Mouse (Mus musculus) liver, embryonic 12.5 days (tissue): Measurements from ENCODE around the gene Bcl2l1. TPM values are rescaled to one million over a fixed set of nuclear protein-coding genes. Genes with fewer than 3 reads are reported as not detected.

Source experiments
- ATAC-seq: fragments of 200-750 bp; cut with Nextera tagmentation; 2 replicates; pipeline ENCODE4 v1.8.0; 2017; ENCODE audit warnings: moderate number of reproducible peaks, mild to moderate bottlenecking, moderate library complexity
- H3K27ac ChIP-seq: fragments of 300-500 bp; sonication (generic); 2 replicates; pipeline ENCODE4 v1.5.1; 2016; ENCODE audit warnings: mild to moderate bottlenecking
- H3K27me3 ChIP-seq: fragments of 300-500 bp; sonication (generic); replicated peaks from 2 replicates; pipeline ENCODE4 v1.6.1; 2016; ENCODE audit warnings: mild to moderate bottlenecking, moderate library complexity
- H3K36me3 ChIP-seq: fragments of 300-500 bp; sonication (generic); 2 replicates; pipeline ENCODE4 v1.6.1; 2016; ENCODE audit warnings: mild to moderate bottlenecking, moderate library complexity
- H3K4me1 ChIP-seq: fragments of 300-500 bp; sonication (generic); 2 replicates; pipeline ENCODE4 v1.6.1; 2016
- H3K4me2 ChIP-seq: fragments of 300-500 bp; sonication (generic); 2 replicates; pipeline ENCODE4 v1.6.1; 2016; ENCODE audit warnings: mild to moderate bottlenecking, moderate library complexity
- H3K4me3 ChIP-seq: fragments of 300-500 bp; sonication (generic); 2 replicates; pipeline ENCODE4 v1.5.1; 2016; ENCODE audit warnings: mild to moderate bottlenecking, moderate library complexity
- H3K9ac ChIP-seq: fragments of 300-500 bp; sonication (generic); 2 replicates; pipeline ENCODE4 v1.6.1; 2016; ENCODE audit warnings: mild to moderate bottlenecking, moderate library complexity
- H3K9me3 ChIP-seq: fragments of 300-500 bp; sonication (generic); replicated peaks from 2 replicates; pipeline ENCODE4 v1.6.1; 2016; ENCODE audit warnings: mild to moderate bottlenecking, moderate library complexity
- WGBS: fragments of 180-500 bp; shearing (Covaris S2); methylation state at CpG from one replicate; pipeline ENCODE4 v1.1.7; 2016; ENCODE audit not compliant: insufficient replicate concordance; 5-methylcytosine and 5-hydroxymethylcytosine counted together
- polyA plus RNA-seq: library from polyadenylated mRNA; unstranded; fragments of >200 nt; fragmentation: Nextera tagmentation; extraction: Ambion mirVana; gene quantifications from 2 replicates; pipeline ENCODE4 v1.2.1, GENCODE M21; 2016

The Bcl2l1 gene
- polyA plus RNA-seq, 1 experiment from 2014 or later, result 127 TPM

DNA sequence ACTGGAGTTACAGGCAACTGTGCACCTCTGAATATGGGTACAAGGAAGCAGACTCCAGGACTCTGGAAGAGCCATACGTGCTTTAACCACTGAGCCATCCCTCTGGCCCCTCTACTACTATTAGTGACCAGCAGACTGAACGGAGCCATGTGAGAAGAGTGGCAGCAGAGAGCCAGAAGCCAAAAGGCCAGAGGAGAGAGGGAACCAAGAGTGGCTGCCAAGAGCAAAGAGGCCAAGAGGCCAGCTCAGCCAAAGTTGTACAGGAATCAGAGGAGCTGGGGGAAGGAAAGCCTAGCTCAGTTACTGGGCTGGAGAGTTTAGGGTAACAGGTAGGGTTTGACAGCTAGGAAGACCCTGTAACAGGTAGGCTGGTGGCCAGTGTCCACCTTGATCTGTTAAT, 7.7 kb upstream of the Bcl2l1 start:
- Histone ChIP-seq H3K9ac (no peak overlapping the region), H3K4me3 (no peak overlapping the region), H3K27me3 (no peaks in the 10 kb centered on the region), H3K27ac (no peak overlapping the region), H3K9me3 (no peaks in the 10 kb centered on the region), H3K4me2 (no peak overlapping the region), H3K4me1 (peaks cover 6% of the 10 kb centered on the region; the same call in 1 of the 2 replicates), H3K36me3 (no peaks in the 10 kb centered on the region)
- no peak for ATAC-seq
- WGBS, result 47% methylated on average over 2 of the region's 2 CpGs

- H3K4me3 ChIP-seq, result peak overlapping the region; percentile 77
- no peaks in the 10 kb centered on the region for H3K27me3 ChIP-seq
- 2% methylated on average over 31 of the region's 31 CpGs for WGBS
- peak overlapping the region; percentile 94 for H3K27ac ChIP-seq
- no peaks in the 10 kb centered on the region for H3K9me3 ChIP-seq
- peaks cover 62% of the 10 kb centered on the region for H3K4me1 ChIP-seq
- H3K9ac ChIP-seq, result peak overlapping the region; percentile 90
- peak overlapping the region; percentile 81 for H3K4me2 ChIP-seq
- ATAC-seq, result peak; percentile 77
- H3K36me3 ChIP-seq, result peaks cover 35% of the 10 kb centered on the region
These were observed 1.3 kb downstream of the Bcl2l1 start for GRCm38 (mm10) chr2:152830021-152830921.

DNA sequence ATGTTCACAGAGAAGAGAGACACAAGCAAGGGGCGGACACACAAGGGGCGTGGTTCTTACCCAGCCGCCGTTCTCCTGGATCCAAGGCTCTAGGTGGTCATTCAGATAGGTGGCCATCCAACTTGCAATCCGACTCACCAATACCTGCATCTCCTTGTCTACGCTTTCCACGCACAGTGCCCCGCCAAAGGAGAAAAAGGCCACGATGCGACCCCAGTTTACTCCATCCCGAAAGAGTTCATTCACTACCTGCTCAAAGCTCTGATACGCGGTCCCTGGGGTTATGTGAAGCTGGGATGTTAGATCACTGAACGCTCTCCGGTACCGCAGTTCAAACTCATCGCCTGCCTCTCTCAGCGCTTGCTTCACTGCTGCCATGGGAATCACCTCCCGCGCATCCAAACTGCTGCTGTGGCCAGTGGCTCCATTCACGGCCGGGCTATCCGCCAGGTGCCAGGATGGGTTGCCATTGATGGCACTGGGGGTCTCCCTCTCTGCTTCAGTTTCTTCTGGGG, 2.1 kb downstream of the Bcl2l1 start:
- WGBS, result 61% methylated on average over 23 of the region's 23 CpGs
- Histone ChIP-seq H3K4me1 (peaks cover 66% of the 10 kb centered on the region), H3K36me3 (peaks cover 38% of the 10 kb centered on the region)

DNA sequence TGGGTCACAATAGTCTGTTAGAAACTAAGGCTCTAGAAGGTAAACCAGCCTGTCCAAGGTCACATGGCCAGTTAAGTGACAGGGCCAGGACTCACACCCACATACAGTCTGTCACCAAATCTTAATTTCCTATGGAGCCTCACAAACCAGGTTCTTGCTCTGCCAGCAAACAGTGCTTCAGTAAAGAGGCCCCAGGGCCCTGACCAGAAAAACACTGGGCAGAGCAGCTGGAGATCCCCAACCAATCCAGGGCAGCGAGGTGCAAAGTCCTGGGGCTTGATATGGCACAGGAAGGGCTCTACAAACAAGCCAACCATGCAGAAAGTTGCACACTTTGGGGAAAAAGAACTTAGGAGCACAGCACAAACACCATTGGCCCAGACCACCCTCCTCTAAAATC, 3.0 kb downstream of the Bcl2l1 start:
- H3K36me3 ChIP-seq, result peaks cover 47% of the 10 kb centered on the region
- H3K9ac ChIP-seq, result peak overlapping the region; percentile 90
- peak overlapping the region; percentile 94 for H3K27ac ChIP-seq
- ATAC-seq, result no peak
- peaks cover 69% of the 10 kb centered on the region for H3K4me1 ChIP-seq
- H3K27me3 ChIP-seq, result no peaks in the 10 kb centered on the region
- H3K9me3 ChIP-seq, result no peaks in the 10 kb centered on the region
- peak overlapping the region; percentile 81 for H3K4me2 ChIP-seq
- 14% methylated on average over 1 of the region's 1 CpGs for WGBS
- peak overlapping the region; percentile 77 for H3K4me3 ChIP-seq

More for the DNA sequence above, 2.1 kb downstream of the Bcl2l1 start:
- no peaks in the 10 kb centered on the region for H3K27me3 ChIP-seq
- peak overlapping the region; percentile 81 for H3K4me2 ChIP-seq
- H3K4me3 ChIP-seq, result peak overlapping the region; percentile 77
- peak overlapping the region; percentile 94 for H3K27ac ChIP-seq
- no peaks in the 10 kb centered on the region for H3K9me3 ChIP-seq
- peak overlapping the region; percentile 90 for H3K9ac ChIP-seq
- no peak for ATAC-seq

- peak overlapping the region; percentile 90 for H3K9ac ChIP-seq
- H3K4me2 ChIP-seq, result peak overlapping the region; percentile 81
- peaks cover 49% of the 10 kb centered on the region for H3K36me3 ChIP-seq
- H3K4me3 ChIP-seq, result peak overlapping the region; percentile 77
- peaks cover 71% of the 10 kb centered on the region for H3K4me1 ChIP-seq
- 72% methylated on average over 4 of the region's 4 CpGs for WGBS
- ATAC-seq, result no peak
- H3K27me3 ChIP-seq, result no peaks in the 10 kb centered on the region
- H3K27ac ChIP-seq, result peak overlapping the region; percentile 94
- no peaks in the 10 kb centered on the region for H3K9me3 ChIP-seq
These were observed 3.5 kb downstream of the Bcl2l1 start for GRCm38 (mm10) chr2:152828011-152828370.

DNA sequence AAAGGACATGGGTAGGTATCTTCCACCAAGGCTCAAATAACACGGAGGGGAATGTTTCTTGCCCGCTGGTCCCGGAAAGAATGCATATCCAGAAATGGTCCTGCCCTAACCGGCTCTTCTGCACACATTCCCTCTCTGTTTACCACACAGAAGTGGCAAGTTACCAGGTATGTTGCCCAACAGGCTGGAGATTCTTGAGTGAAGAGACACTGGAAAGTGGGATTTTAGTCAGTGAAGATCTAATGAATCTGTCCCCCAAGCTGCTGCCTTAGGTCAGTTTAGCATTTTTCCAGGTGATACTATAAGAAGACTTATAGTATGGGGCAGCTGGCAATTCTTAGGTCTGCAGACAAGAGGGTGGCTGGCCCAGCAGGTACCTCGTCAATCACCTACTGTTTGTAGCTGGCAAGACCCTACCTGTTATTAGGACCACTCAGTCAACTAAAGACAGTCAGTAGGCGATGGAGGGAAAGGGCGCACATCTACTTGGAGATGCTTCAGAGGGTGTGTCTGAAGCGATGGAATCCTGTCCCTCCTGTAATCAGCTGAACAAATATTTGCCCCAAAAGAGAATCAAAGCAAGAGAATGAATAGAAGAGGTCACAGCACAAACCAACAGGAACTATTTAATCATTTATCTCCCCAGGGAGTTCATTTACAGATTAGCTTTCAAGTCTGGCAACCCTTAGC, 4.1 kb downstream of the Bcl2l1 start:
- Histone ChIP-seq H3K4me1 (peaks cover 76% of the 10 kb centered on the region), H3K4me3 (peak overlapping the region; percentile 77), H3K27me3 (no peaks in the 10 kb centered on the region), H3K4me2 (peak overlapping the region; percentile 81), H3K9ac (peak overlapping the region; percentile 90), H3K36me3 (peaks cover 53% of the 10 kb centered on the region), H3K9me3 (no peaks in the 10 kb centered on the region), H3K27ac (peak overlapping the region; percentile 94)
- no peak for ATAC-seq
- 75% methylated on average over 8 of the region's 8 CpGs for WGBS

DNA sequence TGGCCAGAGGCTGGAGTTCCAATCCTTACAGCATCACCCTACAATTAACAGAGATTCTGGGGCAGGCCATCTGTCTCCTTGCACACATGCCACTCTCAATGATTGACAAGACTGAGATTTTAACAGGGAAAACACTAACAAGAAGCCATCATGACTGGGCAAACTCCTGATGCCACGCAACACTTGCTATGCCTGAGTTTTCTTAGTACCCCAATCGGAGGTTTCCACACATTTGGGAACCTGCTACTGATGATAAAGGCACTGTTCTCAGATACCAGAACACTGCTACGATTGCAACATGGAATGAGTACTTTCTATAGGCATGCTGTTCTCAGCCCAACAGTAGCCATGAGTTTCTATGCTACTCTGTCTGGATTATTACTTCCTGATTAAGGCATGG, 5.0 kb downstream of the Bcl2l1 start:
- peak overlapping the region; percentile 90; the same call in 1 of the 2 replicates for H3K9ac ChIP-seq
- peak overlapping the region; percentile 94; the same call in 1 of the 2 replicates for H3K27ac ChIP-seq
- WGBS, result 25% methylated on average over 3 of the region's 3 CpGs
- peak overlapping the region; percentile 81 for H3K4me2 ChIP-seq
- H3K27me3 ChIP-seq, result no peaks in the 10 kb centered on the region
- H3K4me3 ChIP-seq, result peak overlapping the region; percentile 77
- H3K36me3 ChIP-seq, result peaks cover 63% of the 10 kb centered on the region
- no peaks in the 10 kb centered on the region for H3K9me3 ChIP-seq
- peaks cover 83% of the 10 kb centered on the region for H3K4me1 ChIP-seq
- no peak for ATAC-seq

GRCm38 (mm10) chr2:152825713-152826112, 5.8 kb downstream of the Bcl2l1 start:
- Histone ChIP-seq H3K9me3 (no peaks in the 10 kb centered on the region), H3K4me1 (peaks cover 91% of the 10 kb centered on the region), H3K36me3 (peaks cover 70% of the 10 kb centered on the region), H3K27ac (peak overlapping the region; percentile 82), H3K9ac (peak overlapping the region; percentile 90), H3K4me3 (peak overlapping the region; percentile 77), H3K4me2 (peak overlapping the region; percentile 81), H3K27me3 (no peaks in the 10 kb centered on the region)
- WGBS, result 52% methylated on average over 2 of the region's 2 CpGs
- ATAC-seq, result no peak

- no peak for ATAC-seq
- peaks cover 75% of the 10 kb centered on the region for H3K36me3 ChIP-seq
- H3K4me2 ChIP-seq, result peak overlapping the region; percentile 81
- WGBS, result 64% methylated on average over 4 of the region's 4 CpGs
- H3K27me3 ChIP-seq, result no peaks in the 10 kb centered on the region
- peak overlapping the region; percentile 82 for H3K27ac ChIP-seq
- H3K9ac ChIP-seq, result peak overlapping the region; percentile 90
- H3K4me3 ChIP-seq, result peak overlapping the region; percentile 77
- no peaks in the 10 kb centered on the region for H3K9me3 ChIP-seq
- peaks cover 96% of the 10 kb centered on the region for H3K4me1 ChIP-seq
These were observed 6.3 kb downstream of the Bcl2l1 start for GRCm38 (mm10) chr2:152825168-152825697.

GRCm38 (mm10) chr2:152824438-152825167, 6.9 kb downstream of the Bcl2l1 start:
- peak overlapping the region; percentile 90 for H3K9ac ChIP-seq
- H3K27ac ChIP-seq, result peak overlapping the region; percentile 82
- H3K27me3 ChIP-seq, result no peaks in the 10 kb centered on the region
- ATAC-seq, result peak; percentile 82
- H3K36me3 ChIP-seq, result peaks cover 80% of the 10 kb centered on the region
- no peaks in the 10 kb centered on the region for H3K9me3 ChIP-seq
- peak overlapping the region; percentile 77 for H3K4me3 ChIP-seq
- H3K4me1 ChIP-seq, result peaks cover 99% of the 10 kb centered on the region
- H3K4me2 ChIP-seq, result peak overlapping the region; percentile 81
- 26% methylated on average over 3 of the region's 3 CpGs for WGBS

DNA sequence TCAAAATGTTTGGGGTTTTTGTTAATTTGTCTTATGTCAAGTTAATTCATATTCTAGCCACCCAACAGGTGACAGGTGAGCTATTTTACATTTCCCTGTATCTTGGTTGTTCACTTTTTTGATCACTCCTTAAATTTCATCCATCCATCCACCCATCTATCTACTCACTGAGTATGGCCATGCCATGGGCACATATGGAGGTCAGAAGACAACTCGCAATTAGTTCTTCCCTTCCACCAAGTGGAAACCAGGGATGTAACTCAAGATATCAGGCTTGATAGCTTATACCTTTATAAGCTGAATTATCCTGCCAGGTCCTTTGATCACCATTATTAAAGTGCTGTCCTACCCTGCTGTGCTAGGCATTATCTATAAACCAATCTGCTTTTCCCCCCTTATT, 7.8 kb downstream of the Bcl2l1 start:
- Histone ChIP-seq H3K4me2 (peak overlapping the region; percentile 81), H3K4me1 (peaks cover 99% of the 10 kb centered on the region), H3K9ac (peak overlapping the region; percentile 90; the same call in 1 of the 2 replicates), H3K36me3 (peaks cover 86% of the 10 kb centered on the region), H3K4me3 (peak overlapping the region; percentile 19; the same call in 1 of the 2 replicates), H3K27ac (peak overlapping the region; percentile 82), H3K27me3 (no peaks in the 10 kb centered on the region), H3K9me3 (no peaks in the 10 kb centered on the region)
- WGBS, result 90% methylated on average over 1 of the region's 1 CpGs
- ATAC-seq, result no peak
